Mouse (Mus musculus): ENCODE measurements around the gene Podn.
A peak's percentile ranks its signal among the peaks of the same experiment; 100 is the strongest.
"Not testable (repeated sequence)": the region's sequence is repeated elsewhere in the genome, so short reads cannot be mapped to it uniquely, and the experiment has no call there.

The Podn gene

DNA sequence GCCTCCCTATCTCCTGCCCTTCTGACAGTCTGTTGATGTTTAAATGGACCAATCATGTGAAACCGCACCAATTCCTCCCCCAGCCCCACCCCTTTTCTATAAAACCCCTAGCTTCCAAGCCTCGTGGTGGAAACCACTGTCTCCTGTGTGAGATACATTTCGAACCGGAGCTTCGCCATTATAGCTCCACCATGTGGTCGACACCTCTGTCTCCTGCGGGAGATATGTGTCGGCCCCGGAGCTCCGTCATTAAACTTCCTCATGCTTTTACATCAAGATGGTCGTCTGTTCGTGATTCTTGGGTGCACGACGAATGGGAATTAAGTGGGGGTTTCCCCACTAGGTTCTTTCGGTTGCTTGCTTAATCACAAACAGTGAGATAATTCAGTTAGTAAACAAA lies 17.1 kb downstream of the Podn start:
- DNase-seq (ENCODE audit: extremely low read depth, low read depth), result not testable (repeated sequence)

GRCm38 (mm10) chr4:108077224-108077955 lies 18.9 kb downstream of the Podn start:
- DNase-seq (ENCODE audit: extremely low read depth, low read depth), result no peak

DNA sequence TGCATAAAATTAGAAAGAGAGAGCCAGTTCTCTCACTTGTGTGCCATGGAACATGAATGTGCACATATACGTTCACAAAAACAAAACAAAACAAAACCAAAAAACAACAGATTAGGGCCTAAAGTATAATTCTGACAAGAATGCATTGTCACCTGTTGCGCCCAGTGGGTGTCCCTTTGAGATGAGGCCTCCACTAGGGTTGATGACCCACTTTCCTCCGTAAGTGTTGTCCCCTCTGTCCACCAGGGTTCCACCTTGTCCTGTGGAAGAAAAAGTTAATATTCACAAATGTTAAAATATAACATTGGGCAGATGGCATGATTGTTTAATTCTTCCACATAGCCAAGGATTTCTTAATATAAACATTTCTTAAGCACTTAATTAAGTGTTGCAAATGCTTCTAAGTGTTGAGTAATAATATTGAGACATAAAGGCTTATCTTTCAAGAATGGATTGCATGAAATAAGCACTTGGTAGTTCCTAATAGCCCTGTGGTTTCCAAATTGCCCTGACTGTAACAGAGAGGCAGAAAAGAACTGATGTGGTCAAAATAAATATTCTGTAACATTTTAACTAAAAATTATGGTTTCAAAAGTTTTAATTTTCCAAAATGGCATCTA lies 21.9 kb downstream of the Podn start:
- no peak for DNase-seq (ENCODE audit: extremely low read depth, low read depth)

DNA sequence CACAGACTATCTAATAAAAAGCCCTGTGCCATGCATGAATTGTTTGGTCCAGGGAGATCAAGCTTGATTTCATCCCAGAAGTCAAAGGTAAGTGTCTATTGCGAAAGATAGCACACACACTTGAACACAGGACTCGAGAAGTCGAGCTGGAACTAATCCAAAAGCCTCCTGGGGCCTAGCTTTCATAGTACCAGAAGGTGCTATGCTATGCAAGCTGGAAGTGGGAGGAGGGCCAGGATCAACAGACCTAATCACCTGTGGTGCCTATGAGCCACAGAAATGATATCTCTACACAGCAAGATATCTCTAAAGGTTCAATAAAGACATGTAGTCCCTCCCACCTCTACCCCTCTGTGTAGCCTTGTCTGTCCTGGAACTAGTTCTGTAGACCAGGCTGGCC lies 24.2 kb downstream of the Podn start:
- no peak for DNase-seq (ENCODE audit: extremely low read depth, low read depth)

- peak; percentile 84 for DNase-seq (ENCODE audit: extremely low read depth, low read depth)
These were observed 24.9 kb downstream of the Podn start for GRCm38 (mm10) chr4:108071235-108071901.

DNA sequence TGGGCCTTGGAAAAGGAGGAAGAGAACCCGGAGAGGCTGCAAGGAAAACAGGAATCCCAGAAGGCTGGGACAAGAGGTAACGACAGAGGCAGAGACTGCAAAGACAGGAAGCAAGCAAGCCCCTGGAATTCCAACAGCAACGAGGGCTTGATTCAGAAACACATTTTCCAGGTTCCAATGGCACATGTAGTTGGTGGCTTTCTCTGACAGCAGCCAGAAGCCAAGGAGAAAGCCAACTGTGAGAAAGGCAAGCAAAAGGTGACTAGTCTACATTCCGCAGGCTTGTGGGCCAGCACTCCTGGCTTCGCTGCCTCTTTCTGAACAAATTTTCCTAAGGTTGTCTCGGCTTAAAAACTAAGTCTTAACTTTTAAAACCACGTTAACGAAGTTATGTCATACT lies 25.5 kb downstream of the Podn start:
- no peak for DNase-seq (ENCODE audit: extremely low read depth, low read depth)

DNA sequence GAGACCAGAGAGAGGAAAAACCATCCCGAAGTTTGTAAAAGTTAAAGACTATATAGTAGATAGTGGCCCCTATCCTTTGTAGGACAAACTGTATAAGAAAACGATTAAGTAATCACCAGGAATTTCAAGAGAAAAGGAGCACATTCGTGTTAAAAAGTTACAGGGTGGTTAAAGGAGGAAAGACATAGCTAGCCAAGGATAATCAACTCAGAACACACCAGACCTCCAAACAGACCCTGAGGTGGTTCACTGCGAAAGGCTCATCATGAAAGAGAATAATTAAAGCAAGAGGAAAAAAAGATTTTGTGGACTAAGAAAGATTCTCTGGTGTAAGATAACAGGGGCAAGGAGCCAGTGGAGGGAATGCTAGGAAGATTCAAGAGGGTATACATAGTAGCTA lies 26.0 kb downstream of the Podn start:
- DNase-seq (ENCODE audit: extremely low read depth, low read depth), result no peak

DNA sequence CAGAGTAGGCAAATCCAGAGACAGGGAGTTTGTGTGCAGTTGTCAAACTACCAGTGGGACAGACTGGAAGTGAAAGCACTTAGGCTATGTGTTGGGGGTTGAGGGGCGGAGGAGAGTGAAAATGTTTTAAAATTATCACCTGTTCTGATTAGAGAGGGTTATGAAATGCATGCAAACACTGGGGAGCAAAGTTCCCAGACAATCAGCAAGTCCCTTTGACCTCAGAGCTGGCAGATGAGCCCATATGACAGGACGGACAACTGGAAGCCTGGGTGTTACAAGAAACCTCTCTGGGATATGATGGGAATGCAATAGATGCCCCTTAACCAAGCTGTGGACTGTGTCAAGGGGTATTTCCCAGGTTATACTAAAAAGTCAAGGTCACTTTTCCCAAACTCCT lies 28.2 kb downstream of the Podn start:
- DNase-seq (ENCODE audit: extremely low read depth, low read depth), result no peak

DNA sequence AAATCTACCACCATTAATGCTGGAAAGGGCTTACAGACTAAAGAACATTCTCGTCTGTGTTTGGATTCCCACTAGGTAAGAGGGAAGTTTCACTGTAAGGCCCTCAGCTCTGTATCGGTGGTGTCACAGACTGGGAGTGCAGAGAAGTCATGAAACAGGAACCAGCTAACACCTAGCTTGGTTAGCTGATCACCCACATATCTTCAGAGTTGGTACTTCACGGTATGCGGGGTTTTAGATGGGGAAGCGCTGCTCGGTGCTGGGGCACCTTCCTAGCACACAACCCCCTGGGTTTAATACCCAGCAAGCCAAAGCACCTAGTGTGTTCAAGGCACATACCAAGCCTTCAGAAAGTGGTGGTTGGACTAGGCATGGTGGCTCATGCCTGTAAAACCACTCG lies 29.0 kb downstream of the Podn start:
- no peak for DNase-seq (ENCODE audit: extremely low read depth, low read depth)

DNA sequence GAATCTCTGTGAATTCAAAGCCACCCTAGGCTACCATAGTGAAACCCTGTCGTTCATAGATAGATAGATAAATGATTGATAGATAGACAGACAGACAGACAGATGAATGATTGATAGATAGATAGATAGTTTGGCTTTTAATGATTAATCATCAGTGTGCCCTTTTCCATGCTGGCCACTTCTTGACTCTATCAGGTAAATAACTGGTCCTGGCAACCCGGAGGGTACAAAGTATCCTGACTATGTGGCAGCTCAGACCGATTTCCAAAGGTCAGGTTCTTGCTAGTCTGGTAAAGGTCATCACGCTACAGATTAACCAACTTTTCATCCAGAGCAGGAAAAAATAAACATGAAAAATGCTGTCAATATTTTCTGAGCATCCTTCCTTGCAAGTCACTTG lies 29.7 kb downstream of the Podn start:
- DNase-seq (ENCODE audit: extremely low read depth, low read depth), result no peak

GRCm38 (mm10) chr4:108065176-108065844 lies 30.9 kb downstream of the Podn start:
- DNase-seq (ENCODE audit: extremely low read depth, low read depth), result no peak

- no peak for DNase-seq (ENCODE audit: extremely low read depth, low read depth)
These were observed 32.6 kb downstream of the Podn start for GRCm38 (mm10) chr4:108063616-108064015.

- no peak for DNase-seq (ENCODE audit: extremely low read depth, low read depth)
These were observed 33.7 kb downstream of the Podn start for GRCm38 (mm10) chr4:108062524-108062923.

DNA sequence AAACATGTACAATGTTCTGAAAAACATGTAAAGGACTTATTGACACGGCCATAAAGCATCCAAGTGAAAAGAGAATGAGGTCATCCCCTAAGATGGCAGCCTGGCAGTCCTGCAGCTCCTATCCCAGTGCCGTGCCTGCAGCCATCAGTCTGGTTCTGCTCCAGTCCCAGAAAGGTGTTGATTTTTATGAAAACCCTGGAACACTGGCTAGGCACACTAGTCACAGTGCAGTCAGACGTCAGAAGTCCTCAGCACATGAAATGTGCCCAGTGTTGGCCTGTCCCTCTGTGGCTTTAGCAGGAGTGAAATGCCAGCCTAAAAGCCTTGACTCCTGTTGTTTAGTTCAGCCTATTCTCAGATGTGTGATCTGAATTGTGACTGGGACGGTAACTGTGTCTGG lies 35.5 kb downstream of the Podn start:
- DNase-seq (ENCODE audit: extremely low read depth, low read depth), result no peak

DNA sequence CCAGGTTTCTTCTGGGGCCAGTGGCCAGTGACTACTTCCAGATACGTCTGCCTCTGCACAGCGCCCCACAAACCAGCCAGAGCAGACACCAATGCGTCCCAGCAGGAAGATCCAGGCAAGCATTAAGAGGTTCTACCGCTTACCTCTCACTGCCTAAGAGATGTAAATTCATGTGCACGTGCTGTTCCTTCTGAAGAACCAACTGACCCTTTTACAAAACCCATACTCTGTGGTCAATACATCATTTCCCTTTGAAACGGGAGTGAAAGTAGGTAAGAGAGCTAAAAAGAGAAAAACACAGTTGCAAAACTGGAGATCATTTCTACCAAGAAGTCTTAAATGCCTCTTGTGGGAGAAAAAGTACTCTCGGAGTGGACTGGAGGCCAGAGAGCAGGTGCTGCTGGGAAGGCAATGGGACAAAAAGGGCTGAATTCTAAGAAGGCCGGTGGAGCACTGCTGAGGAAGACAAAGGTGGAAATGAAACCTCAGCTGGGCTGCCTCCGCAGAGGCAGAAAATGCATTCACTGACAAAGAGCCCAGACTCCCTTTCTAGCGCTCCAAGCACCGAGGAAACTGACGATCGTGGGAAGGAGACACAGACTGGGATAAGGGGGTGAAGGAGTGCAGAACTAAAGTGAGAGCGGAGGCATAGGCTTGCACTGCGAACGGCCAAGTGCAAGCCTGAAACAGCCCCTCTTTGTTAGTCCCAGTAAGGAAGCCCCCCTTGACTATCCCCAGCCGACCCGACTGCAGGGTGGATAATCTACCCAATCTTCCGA lies 36.5 kb downstream of the Podn start:
- no peak for DNase-seq (ENCODE audit: extremely low read depth, low read depth)

- no peak for DNase-seq (ENCODE audit: extremely low read depth, low read depth)
These were observed 38.1 kb downstream of the Podn start for GRCm38 (mm10) chr4:108058166-108058565.

DNA sequence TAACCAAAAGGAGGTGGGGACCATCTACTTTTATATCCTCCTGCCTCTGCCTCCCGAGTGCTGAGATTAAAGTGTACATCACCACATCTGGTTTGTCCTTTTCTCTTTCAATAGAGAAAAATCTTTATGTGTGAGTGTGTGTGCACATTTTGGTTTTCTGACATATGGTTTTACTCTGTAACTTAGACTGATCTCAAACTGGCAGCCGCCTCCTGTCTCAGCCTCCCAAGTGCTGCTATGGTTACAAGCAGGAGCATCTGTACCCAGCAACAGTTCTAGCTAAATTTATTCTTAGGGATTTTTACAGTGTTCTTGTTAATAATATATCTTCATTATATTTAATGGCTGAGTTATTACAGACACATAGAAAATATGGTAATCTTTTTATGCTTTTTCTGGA lies 39.0 kb downstream of the Podn start:
- DNase-seq (ENCODE audit: extremely low read depth, low read depth), result no peak

DNA sequence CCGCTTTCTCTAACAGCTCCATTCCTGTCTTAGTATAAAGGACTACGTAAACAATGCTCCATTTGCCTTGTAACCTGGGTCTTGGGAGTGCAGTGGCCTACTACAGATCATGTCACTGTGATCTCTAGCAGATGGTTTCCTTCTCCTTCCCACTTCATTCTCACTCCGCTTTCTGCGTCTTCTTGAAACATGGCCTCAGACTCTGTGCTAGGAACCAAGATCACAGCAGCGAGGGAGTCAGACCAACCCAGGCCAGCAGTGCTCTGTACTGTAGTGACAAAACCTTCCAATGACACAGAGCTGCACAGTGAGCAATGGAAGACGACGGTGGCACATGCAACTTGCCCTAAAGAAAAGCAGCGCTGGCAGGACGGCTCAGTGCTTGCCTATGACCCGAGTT lies 40.4 kb downstream of the Podn start:
- DNase-seq (ENCODE audit: extremely low read depth, low read depth), result no peak

DNA sequence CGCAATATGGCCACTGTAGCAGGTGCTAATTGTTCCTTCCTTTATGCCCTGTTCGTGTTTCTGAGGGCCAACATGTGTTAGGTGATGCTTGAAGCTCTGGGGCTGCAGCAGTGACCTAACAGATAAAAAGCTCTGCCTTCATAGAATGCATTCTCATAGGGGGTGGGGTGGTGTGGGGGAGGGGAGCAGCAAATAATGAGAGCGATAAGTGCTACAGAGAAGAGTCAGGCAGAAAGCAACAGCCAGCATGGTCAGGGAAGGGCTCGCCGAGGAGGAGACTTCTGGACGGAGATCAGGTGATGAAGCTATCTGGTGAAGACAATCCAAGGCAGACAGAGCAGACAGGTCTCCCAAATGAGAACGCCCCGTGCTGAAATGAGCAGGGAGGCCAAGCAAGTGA lies 43.6 kb downstream of the Podn start:
- DNase-seq (ENCODE audit: extremely low read depth, low read depth), result no peak

GRCm38 (mm10) chr4:108051687-108052274 lies 44.5 kb downstream of the Podn start:
- DNase-seq (ENCODE audit: extremely low read depth, low read depth), result no peak

DNA sequence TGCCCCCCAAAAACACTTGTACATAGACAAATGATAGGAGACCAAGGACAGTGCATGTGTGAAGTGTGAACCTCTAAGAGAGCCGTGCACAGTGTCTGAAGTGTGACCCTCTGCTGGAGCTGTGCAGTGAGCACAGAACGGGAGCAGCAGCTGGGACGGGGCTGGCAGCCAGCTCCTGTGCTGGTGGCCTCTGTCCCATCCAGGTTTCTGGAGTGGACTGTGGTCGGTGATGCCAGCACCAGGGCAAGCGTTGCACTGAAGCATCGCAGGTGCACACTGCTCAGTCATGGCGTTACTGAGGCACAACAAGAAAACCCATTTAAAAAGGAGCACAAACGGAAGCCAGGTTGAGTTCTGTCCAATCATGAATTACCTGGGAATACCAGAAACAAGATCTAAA lies 50.1 kb downstream of the Podn start:
- DNase-seq (ENCODE audit: extremely low read depth, low read depth), result no peak
